Mouse (Mus musculus) heart, postnatal 36 days (tissue): ENCODE results near the gene Rnf168. TPM values are rescaled to one million over a fixed set of nuclear protein-coding genes. Genes with fewer than 3 reads are reported as not detected.

Source experiments
- DNase-seq, 2 experiments: peaks; one replicate each; pipeline ENCODE4 v3.0.0; 2021 to 2022
- intact Hi-C: fragments of 180-260 bp; cut with DNase I; formaldehyde crosslinking; loops from one replicate; pipeline ENCODE4 v1.15.1; 2025
- microRNA-seq, 2 experiments: library from miRNA; unstranded; fragments of <30 nt; microRNA quantifications; one replicate each; pipeline ENCODE4 v1.2.0; 2021; ENCODE audit warnings: borderline number of aligned reads in 2 of 2
- total RNA-seq, 2 experiments: library from RNA; stranded (reverse); gene quantifications; 2 replicates each; pipeline ENCODE4 v1.2.3; 2021

Gene Rnf168
- total RNA-seq, 2 experiments from 2014 or later = 13.7 TPM

GRCm38 (mm10) chr16:32311970-32312369, 34.7 kb downstream of the Rnf168 start:
- DNase-seq = no peak
- intact Hi-C loops = no loop called here

GRCm38 (mm10) chr16:32312386-32312785, 35.1 kb downstream of the Rnf168 start:
- no peak for DNase-seq
- intact Hi-C loops = no loop called here

- intact Hi-C loops = no loop called here
Measured at GRCm38 (mm10) chr16:32312859-32313258, 35.6 kb downstream of the Rnf168 start.

GRCm38 (mm10) chr16:32316601-32317000, 39.3 kb downstream of the Rnf168 start:
- intact Hi-C loops = no loop called here
- no peak for DNase-seq

More at GRCm38 (mm10) chr16:32312859-32313258, 35.6 kb downstream of the Rnf168 start:
- DNase-seq = no peak

- intact Hi-C loops = no loop called here
- no peak for DNase-seq
Measured at GRCm38 (mm10) chr16:32323953-32324352, 46.7 kb downstream of the Rnf168 start.

- intact Hi-C loops = loop anchor here (5.0 to 10.0 kb wide), 3 partner anchors 54 to 544 kb away; partner anchors contain the start of genes Fyttd1, Pcyt1a, Rnf168 and Rubcn
- no peak for DNase-seq
Measured at GRCm38 (mm10) chr16:32330876-32331670, 53.8 kb downstream of the Rnf168 start.

- intact Hi-C loops = loop anchor here (5.0 to 10.0 kb wide), 3 partner anchors 55 to 543 kb away; partner anchors contain the start of genes Fyttd1, Pcyt1a, Rnf168 and Rubcn
Measured at GRCm38 (mm10) chr16:32332040-32332555, 54.8 kb downstream of the Rnf168 start, which contains the start of gene Ubxn7. Gene Ubxn7 (plus strand): TSS chr16:32332257.

GRCm38 (mm10) chr16:32332556-32333511, 55.6 kb downstream of the Rnf168 start:
- intact Hi-C loops = loop anchor here (5.0 to 10.0 kb wide), 3 partner anchors 56 to 542 kb away; partner anchors contain the start of genes Fyttd1, Pcyt1a, Rnf168 and Rubcn
- peak; percentile 48 to 64 for DNase-seq

More at GRCm38 (mm10) chr16:32332040-32332555, 54.8 kb downstream of the Rnf168 start, which contains the start of gene Ubxn7:
- DNase-seq = peak; percentile 98 to 99

- no peak for DNase-seq
- intact Hi-C loops = loop anchor here (10.0 kb wide), 1 partner anchor 540 kb away; the partner anchor contains the start of genes Fyttd1 and Rubcn
Measured at GRCm38 (mm10) chr16:32335146-32335545, 57.9 kb downstream of the Rnf168 start.

GRCm38 (mm10) chr16:32336026-32336780, 58.9 kb downstream of the Rnf168 start:
- intact Hi-C loops = loop anchor here (10.0 kb wide), 1 partner anchor 539 kb away; the partner anchor contains the start of genes Fyttd1 and Rubcn
- DNase-seq = no peak

GRCm38 (mm10) chr16:32337001-32337400, 59.7 kb downstream of the Rnf168 start:
- intact Hi-C loops = loop anchor here (10.0 kb wide), 1 partner anchor 538 kb away; the partner anchor contains the start of genes Fyttd1 and Rubcn
- DNase-seq = no peak

GRCm38 (mm10) chr16:32340451-32340850, 63.2 kb downstream of the Rnf168 start:
- intact Hi-C loops = no loop called here
- no peak for DNase-seq

- DNase-seq = no peak
- intact Hi-C loops = no loop called here
Measured at GRCm38 (mm10) chr16:32345521-32345920, 68.3 kb downstream of the Rnf168 start.

GRCm38 (mm10) chr16:32350776-32351175, 73.5 kb downstream of the Rnf168 start:
- intact Hi-C loops = no loop called here
- DNase-seq = no peak

Small RNA genes lying within 50 kb of the gene (microRNA-seq; reads per million reads assigned to microRNA genes)
- 0 reads per million in 2 experiments for gene Mir1946a

Other genes starting within 250 kb of the Rnf168 start
- gene Pak2, start 198.1 kb upstream of the Rnf168 start, total RNA-seq = 10 to 100 TPM; 26.1 to 26.7 TPM
- 10 to 100 TPM; 17.7 to 18.7 TPM for gene Pigx, start 177.7 kb upstream of the Rnf168 start, total RNA-seq
- gene Cep19, start 177.7 kb upstream of the Rnf168 start, total RNA-seq = 10 to 100 TPM; 10.1 to 10.5 TPM
- 1 to 10 TPM; 4.7 to 5.2 TPM for gene Nrros, start 111.9 kb upstream of the Rnf168 start, total RNA-seq
- not detected for gene Bex6, start 97.6 kb upstream of the Rnf168 start, total RNA-seq
- gene Fbxo45, start 30.3 kb upstream of the Rnf168 start, total RNA-seq = 10 to 100 TPM; 11.5 to 14.0 TPM
- 1 to 10 TPM; 6.8 to 8.0 TPM for gene Wdr53, start 30.2 kb upstream of the Rnf168 start, total RNA-seq
- 10 to 100 TPM; 28.1 to 28.7 TPM for gene Smco1, start 6.0 kb upstream of the Rnf168 start, total RNA-seq
- 10 to 100 TPM; 30.0 to 32.6 TPM for gene Ubxn7, start 54.8 kb downstream of the Rnf168 start, total RNA-seq
- gene Tm4sf19, start 123.0 kb downstream of the Rnf168 start, total RNA-seq = not detected
- gene Tctex1d2, start 142.2 kb downstream of the Rnf168 start, total RNA-seq = 1 to 10 TPM; 6.3 to 8.3 TPM
- gene Pcyt1a, start 153.5 kb downstream of the Rnf168 start, total RNA-seq = 100 to 1,000 TPM; 127 to 141 TPM
- under 1 TPM; 0.38 to 0.44 TPM for gene Slc51a, start 210.4 kb downstream of the Rnf168 start, total RNA-seq
- gene Zdhhc19, start 218.8 kb downstream of the Rnf168 start, total RNA-seq = not detected